Mouse (Mus musculus) mesoderm, embryonic 11.5 days (tissue): ENCODE measurements at regions not wholly inside any gene's neighbourhood (a gene's known extent, or its start where the extent isn't known, plus 50 kb on each side); places are given as distances from the start of the nearest gene placed in this dataset.
A peak's percentile ranks its signal among the peaks of the same experiment; 100 is the strongest.

Experiments
- DNase-seq: peaks from one replicate; pipeline ENCODE4 v3.0.0-alpha.2; 2012; ENCODE audit warnings: low read depth, low spot score

DNA sequence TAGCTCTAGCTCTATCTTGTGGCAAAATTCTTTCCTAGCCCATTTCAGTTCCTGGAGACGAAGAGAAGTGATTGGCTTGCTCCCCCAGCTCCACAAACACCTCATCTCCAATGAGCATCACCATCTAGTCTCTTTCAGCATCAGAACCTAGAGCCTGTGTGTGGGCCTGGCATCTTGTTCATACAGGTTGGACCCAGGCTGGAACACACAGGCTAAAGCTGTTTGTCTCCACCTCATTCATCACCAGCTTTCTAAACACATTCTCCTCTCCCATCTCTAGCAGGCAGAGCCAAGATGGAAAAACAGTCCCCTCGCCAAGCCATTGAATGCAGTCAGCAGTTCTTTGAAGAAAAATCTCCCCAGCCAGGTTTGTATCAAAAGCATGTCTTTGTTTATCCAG is 221.9 kb upstream of the Cdh5 start:
- no peak for DNase-seq

DNA sequence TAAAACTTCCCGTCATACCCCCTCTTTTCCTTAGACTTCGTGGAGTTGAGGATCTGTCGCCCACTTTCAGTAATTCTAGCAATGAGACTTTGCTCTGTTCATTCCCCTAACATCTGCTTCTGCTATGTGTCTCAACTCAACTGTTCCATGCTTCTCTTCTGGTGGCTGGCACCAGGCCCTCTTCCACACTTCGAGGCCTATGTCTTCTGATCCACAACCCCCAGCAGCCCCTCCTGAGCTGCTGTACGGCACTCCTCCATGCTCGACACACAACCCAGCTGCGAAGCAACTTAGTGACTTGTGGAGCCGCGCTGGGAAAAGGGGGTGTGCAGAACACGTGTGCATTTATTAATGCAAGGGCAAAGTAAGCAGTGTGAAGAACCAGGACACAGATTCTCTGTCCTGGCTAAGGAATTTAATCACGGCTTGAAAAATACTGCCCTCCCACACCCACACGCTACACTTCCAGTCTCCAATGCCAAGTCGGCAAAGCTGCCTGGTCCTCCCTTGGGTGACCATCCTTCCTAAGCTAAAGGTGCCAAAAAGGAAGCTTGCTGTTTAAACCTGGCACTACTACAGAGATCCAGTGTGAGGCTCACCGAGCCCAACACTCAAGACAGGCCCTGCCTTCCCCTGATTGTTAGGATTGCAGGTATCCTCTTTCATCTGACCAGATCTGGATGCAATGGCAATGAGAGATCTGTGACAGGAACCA is 220.8 kb upstream of the Cdh5 start:
- DNase-seq: no peak

GRCm38 (mm10) chr8:103881146-103881486 is 220.3 kb upstream of the Cdh5 start:
- no peak for DNase-seq

DNA sequence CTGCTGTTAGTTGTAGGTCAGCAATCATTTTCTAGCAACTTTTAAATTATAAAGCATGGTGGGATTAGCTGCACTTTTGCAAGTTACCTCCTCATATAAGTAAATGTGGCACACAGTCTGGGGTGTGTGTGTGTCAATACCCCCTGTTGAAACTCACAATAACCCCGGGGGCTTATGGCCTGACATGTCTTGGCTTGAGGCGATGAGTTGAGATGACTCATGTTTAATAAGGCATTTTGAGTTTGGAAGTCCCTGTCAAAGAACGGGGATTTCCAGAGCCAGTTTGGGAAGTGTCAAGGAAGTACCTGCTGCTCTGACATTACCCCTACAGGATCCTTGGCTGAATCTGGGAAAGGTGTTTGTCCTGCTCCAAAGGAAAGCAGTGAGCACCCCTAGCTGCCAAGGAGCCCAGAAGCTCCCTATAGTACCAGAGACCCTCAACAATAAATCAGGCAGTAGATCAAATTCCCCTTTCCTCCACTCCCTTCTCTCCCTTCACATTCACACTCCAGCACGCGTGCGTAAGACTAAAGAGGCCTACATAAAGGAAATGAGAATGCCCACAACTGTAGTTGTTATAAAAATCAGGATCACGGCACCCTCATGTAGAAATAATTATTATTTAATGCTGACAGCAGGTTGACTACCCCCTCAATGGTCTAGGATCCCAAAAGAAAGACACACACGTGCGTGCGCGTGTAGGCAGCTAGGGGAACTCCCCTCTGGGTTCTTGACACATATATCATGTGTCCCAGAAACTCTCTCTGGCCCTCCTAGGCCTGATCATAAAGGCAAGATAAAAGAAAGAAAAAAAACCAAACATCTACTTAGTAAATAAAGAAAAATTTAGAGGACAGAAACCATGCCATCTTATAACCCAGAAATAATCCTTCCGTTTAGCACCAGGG is 216.3 kb upstream of the Cdh5 start:
- no peak for DNase-seq

DNA sequence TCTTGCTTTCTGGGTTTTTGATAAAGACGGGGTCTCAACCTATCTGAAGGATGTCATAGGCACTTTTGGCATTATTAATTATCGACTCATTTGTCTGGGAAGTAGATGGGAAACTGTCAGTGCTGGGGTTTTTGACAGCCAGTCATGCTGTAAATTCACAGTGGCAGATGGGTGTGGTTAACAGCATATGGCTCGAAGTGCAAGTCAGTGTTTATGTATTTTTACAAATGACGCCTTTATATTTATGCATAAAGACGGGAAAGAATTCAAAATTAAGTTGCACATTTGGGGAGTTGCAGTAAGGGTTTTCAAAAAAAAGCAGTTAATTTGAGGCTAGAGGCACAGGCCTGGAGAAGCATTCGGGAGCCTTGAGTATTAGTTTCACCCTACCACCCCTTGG is 206.8 kb upstream of the Cdh5 start:
- no peak for DNase-seq

- no peak for DNase-seq
These were observed 206.3 kb upstream of the Cdh5 start for GRCm38 (mm10) chr8:103895132-103895531.

- no peak for DNase-seq
These were observed 204.0 kb upstream of the Cdh5 start for GRCm38 (mm10) chr8:103897463-103897862.

- DNase-seq: no peak
These were observed 198.9 kb upstream of the Cdh5 start for GRCm38 (mm10) chr8:103902516-103902915.

DNA sequence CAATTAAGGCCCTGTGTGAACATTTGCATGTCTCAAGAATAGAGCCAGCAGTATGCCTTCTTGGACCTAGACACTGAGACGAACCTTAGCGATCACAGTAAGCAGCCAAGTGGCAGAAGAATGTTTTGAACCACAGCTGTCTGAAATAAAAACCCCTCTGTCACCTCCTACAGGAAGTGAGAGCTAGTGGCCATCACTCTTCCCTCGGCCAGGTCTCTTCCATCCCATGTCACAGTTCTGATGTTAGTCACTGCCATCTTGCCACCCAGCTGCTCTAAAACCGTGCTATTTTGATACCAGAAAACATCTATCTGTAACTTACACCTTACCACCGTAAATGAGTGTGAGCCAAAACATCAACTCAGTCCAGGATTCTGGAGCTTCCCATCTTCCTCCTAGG is 197.8 kb upstream of the Cdh5 start:
- DNase-seq: no peak

DNA sequence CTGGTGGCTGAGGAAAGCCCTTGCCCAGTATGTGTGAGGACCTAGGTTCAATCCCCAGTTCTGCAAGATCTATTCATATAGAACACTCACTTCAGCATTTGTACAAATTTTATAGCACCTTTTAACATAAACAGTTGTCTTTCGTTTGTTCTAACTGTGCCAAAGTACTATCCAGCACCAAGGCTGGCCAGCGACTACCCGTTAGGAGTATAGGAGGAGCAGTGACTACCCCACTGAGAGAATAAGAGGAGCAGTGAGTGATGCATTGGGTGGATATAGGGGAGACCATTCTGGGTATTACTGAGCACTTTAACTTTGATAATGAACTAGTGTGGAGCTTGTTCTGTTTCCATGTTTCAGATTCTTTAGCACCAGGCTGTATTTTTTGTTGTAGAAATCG is 193.8 kb upstream of the Cdh5 start:
- DNase-seq: no peak

- DNase-seq: no peak
These were observed 190.0 kb upstream of the Cdh5 start for GRCm38 (mm10) chr8:103911287-103912015.

DNA sequence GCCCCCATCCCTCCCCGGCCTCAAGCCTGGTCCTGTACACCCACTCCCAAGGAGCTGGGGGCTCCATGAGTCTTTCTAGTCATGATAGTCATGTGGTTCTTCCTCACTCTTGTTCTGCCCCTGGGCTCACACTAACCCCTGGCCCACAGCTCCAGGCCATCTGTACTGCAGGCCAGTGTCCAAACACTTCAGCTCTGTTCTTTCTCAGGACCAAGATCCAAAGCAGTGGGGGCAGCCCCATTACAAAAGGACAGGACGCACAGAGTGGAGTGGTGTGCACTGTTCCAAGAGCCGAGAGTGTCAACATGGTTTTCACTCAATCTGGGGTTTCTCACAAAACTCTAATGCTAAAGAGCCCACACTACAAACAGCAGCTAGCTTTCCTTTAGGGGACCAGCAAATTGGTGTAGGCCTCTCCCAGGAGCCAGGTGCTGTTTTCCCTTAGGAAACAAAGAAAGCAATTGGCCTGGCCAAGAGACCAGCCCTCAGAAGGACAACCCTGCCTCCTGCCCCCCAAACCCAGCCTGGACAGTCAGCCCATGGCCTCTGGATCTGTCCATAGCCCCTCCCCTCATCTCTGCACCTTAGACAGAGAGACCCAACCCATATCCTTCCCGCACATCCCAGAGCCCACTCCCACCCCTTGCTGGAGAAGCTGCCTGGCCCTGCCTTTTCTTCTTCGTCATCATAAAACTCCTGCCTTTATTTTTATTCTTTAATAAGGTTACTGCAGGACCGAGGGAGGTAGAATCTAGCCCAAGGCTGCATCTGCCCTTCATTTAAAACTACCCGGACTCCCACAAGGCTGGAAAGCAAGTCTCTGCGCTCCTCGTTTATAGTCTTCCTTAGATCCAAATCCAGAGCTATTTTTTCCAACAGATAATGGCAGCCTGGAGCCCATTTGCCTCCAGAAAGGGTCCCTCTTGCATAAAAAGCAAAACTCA is 188.2 kb upstream of the Cdh5 start:
- no peak for DNase-seq

DNA sequence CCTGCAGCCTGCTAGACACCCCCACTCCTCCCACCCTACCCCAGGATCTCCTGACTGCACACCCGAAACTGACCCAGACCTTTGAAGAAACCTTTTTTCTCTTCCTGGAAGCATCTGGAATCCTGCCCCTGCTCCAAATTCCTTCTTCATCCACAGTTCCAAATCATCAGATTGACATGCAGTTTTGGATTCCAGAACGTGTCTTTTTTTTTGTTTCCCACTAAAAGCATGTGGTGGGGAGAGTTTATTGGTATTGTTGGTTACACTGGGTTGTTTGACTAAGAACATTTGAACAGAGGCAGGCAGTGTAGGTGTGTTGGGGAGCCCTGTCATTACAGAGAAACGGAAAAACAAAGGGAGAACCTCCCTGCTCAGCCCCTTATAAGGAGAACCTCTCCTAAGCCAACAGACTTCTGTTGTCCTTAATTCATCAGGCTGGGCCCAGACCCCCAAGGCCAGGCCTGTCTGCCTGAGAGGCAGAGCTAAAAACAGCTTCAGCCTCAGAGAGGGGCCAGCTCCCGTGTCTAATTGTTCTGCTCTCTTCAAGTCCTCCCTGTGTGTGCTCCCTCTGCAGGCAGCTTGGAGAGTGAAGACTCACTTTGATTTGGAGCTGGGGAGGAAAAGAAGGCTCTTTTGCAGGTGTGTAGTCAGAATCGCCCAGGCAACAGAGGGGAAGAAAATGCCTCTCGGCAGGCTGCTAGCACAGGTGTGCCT is 187.3 kb upstream of the Cdh5 start:
- peak; percentile 50 for DNase-seq

DNA sequence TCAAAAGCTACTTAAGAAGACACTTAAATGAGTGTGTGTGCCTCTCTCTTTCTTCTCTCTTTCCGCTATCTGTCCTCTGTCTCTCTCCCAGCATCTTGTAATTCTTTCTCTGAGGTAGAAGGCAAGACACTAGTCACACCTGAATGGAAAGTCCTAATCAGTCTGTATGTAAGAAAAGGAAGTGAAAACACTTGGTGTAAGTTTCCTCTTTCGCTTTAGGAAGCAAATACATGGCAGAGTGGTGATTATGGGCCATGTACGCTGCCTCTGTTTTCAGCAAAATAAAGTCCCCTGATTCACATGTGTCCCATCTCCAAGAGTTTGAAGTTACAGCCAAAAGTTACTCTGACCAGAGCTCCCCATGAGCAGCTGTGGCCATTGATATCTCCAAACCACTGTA is 182.1 kb upstream of the Cdh5 start:
- no peak for DNase-seq

GRCm38 (mm10) chr8:103921621-103922020 is 179.8 kb upstream of the Cdh5 start:
- DNase-seq: no peak

DNA sequence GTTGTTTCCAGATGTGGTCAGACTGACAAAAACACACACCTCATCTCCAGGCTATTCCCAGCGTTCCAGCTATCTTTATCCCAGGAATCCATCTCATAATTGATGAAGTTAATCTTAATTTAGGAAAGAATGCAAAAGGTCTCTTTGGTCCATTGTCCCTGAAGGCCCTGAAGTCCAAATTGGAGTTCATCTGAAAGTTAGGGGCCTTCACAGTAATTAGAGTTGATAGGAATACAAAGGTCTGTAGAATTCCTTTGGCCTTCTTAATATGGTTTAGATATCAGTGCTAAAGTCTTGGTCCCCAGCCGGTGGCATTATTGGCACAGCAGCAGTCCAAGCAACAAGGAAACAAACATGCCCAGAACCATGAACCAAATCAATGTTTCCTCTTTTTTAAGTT is 178.7 kb upstream of the Cdh5 start:
- no peak for DNase-seq

DNA sequence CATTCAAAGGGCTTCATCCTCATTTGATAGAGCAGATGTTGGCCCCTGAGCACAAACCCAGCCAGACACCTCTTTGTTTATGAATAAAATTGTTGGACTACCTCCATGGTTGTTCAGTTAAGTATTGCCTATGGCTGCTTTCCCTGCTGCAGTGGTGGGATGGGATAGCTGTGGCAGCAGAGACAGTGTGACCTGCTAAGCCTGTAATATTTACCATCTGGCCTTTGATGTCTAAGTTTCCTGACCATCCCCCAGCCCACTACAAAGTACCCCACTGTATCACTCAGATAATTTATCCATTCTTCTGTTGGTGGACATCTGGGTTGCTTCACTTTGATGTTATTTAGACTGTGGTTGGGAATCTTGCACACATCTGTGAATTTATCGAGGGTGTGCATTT is 168.7 kb upstream of the Cdh5 start:
- DNase-seq: peak; percentile 54

GRCm38 (mm10) chr8:103936491-103936890 is 164.9 kb upstream of the Cdh5 start:
- DNase-seq: no peak

DNA sequence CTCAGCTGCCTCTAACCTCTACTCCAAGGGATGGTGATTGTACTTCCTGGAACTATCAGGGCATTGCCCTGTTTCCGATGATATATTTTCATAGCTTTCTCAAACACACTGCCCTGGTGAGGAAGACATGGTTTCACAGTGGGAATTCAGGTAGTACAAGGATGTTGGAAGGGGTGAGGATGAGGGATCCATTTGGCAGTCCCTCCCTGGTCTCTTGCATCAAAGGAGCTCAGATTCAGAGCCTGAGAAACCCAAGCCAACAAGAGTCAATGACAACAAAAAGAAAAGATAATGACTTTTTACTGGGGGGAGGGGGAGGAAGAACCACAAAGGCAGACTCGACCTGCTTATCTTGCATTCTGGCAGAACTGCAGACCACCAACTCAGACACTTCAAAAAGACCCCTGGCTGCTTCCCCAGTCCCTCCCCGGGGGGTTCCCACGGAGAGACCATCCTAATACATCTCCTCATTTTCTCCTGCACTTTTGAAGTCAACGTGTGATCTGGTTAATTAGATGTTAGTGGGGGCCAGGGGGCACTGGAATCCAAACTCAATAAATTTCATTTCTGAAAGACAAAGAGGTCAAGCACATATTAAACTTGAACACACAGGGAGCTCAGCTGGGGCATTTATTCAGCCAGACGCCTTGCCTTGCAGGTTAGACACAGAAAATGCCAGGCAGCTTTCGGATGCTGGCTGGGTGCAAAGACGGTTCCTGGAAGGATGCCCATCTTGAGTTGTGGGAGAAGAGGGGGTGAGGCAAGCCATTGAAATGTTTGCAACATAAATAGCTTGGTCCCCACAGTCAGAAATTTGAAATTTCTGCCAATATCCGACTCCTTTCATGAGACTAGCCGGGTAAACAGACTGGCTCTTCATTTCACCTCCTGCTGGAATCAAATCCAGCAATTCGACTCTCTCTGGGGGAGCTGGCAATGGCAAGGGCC is 162.9 kb upstream of the Cdh5 start:
- DNase-seq: no peak
